Mouse (Mus musculus) lung, embryonic 15.5 days (tissue): ENCODE results near the gene Mcpt1. TPM values are rescaled to one million over a fixed set of nuclear protein-coding genes. Genes with fewer than 3 reads are reported as not detected.
"Not testable (repeated sequence)": the region's sequence is repeated elsewhere in the genome, so short reads cannot be mapped to it uniquely, and the experiment has no call there.

Source experiments
- ATAC-seq: fragments of 200-750 bp; cut with Nextera tagmentation; 2 replicates; pipeline ENCODE4 v1.8.0; 2017; ENCODE audit warnings: moderate number of reproducible peaks, borderline replicate concordance; ENCODE audit not compliant: low FRiP score, low TSS enrichment; ENCODE audit errors: extremely low read depth
- H3K27ac ChIP-seq: fragments of 300-500 bp; sonication (generic); 2 replicates; pipeline ENCODE4 v1.5.1; 2015; ENCODE audit warnings: moderate library complexity, mild to moderate bottlenecking, inconsistent platforms
- H3K27me3 ChIP-seq: fragments of 300-500 bp; sonication (generic); 2 replicates; pipeline ENCODE4 v1.6.1; 2015; ENCODE audit warnings: inconsistent platforms
- H3K36me3 ChIP-seq: fragments of 300-500 bp; sonication (generic); 2 replicates; pipeline ENCODE4 v1.6.1; 2015; ENCODE audit warnings: inconsistent platforms
- H3K4me1 ChIP-seq: fragments of 300-500 bp; sonication (generic); 2 replicates; pipeline ENCODE4 v1.6.1; 2015; ENCODE audit warnings: inconsistent platforms
- H3K4me2 ChIP-seq: fragments of 300-500 bp; sonication (generic); 2 replicates; pipeline ENCODE4 v1.6.1; 2015; ENCODE audit warnings: inconsistent platforms, mild to moderate bottlenecking, moderate library complexity
- H3K4me3 ChIP-seq: fragments of 300-500 bp; sonication (generic); 2 replicates; pipeline ENCODE4 v1.5.1; 2015; ENCODE audit warnings: mild to moderate bottlenecking, inconsistent platforms
- H3K9ac ChIP-seq: fragments of 300-500 bp; sonication (generic); 2 replicates; pipeline ENCODE4 v1.6.1; 2015; ENCODE audit warnings: inconsistent platforms
- H3K9me3 ChIP-seq: fragments of 300-500 bp; sonication (generic); 2 replicates; pipeline ENCODE4 v1.6.1; 2016; ENCODE audit warnings: inconsistent platforms
- WGBS: fragments of 180-500 bp; shearing (Covaris S2); methylation state at CpG from one replicate; pipeline ENCODE4 v1.1.7; 2015; 5-methylcytosine and 5-hydroxymethylcytosine counted together
- polyA plus RNA-seq: library from polyadenylated mRNA; unstranded; fragments of >200 nt; fragmentation: Nextera tagmentation; extraction: Ambion mirVana; gene quantifications from 2 replicates; pipeline ENCODE4 v1.2.1, GENCODE M21; 2015

The Mcpt1 gene
- polyA plus RNA-seq: not detected in 2 replicates

GRCm38 (mm10) chr14:56017671-56018070 is at the start of gene Mcpt1:
TSS of gene Mcpt1 (plus strand) at chr14:56017971.
- not testable (repeated sequence) for ATAC-seq, H3K4me1 ChIP-seq, H3K36me3 ChIP-seq, H3K4me3 ChIP-seq, H3K9ac ChIP-seq, H3K27ac ChIP-seq, H3K4me2 ChIP-seq, H3K27me3 ChIP-seq, H3K9me3 ChIP-seq
- 68% methylated on average over 3 of the region's 3 CpGs for WGBS

- H3K4me2 ChIP-seq, H3K27ac ChIP-seq, H3K4me1 ChIP-seq, H3K9ac ChIP-seq, ATAC-seq, H3K9me3 ChIP-seq, H3K4me3 ChIP-seq, H3K27me3 ChIP-seq, H3K36me3 ChIP-seq: not testable (repeated sequence)
- 39% methylated on average over 1 of the region's 3 CpGs for WGBS
Observed at GRCm38 (mm10) chr14:55987464-55987863, 30.3 kb upstream of the Mcpt1 start.

- H3K36me3 ChIP-seq: no peaks in the 10 kb centered on the region
- H3K9ac ChIP-seq: no peak overlapping the region
- no peak for ATAC-seq
- H3K4me2 ChIP-seq: no peak overlapping the region
- H3K9me3 ChIP-seq: no peaks in the 10 kb centered on the region
- 55% methylated on average over 3 of the region's 3 CpGs for WGBS
- H3K4me1 ChIP-seq: no peaks in the 10 kb centered on the region
- no peak overlapping the region for H3K27ac ChIP-seq
- H3K27me3 ChIP-seq: no peaks in the 10 kb centered on the region
- H3K4me3 ChIP-seq: no peak overlapping the region
Observed at GRCm38 (mm10) chr14:56013147-56013546, 4.6 kb upstream of the Mcpt1 start.

- no peak overlapping the region for H3K27ac ChIP-seq
- H3K4me2 ChIP-seq: no peak overlapping the region
- no peak for ATAC-seq
- no peak overlapping the region for H3K9ac ChIP-seq
- H3K4me1 ChIP-seq: no peaks in the 10 kb centered on the region
- no peaks in the 10 kb centered on the region for H3K36me3 ChIP-seq
- no peaks in the 10 kb centered on the region for H3K27me3 ChIP-seq
- H3K4me3 ChIP-seq: no peak overlapping the region
- H3K9me3 ChIP-seq: no peaks in the 10 kb centered on the region
- 91% methylated on average over 2 of the region's 2 CpGs for WGBS
Observed at GRCm38 (mm10) chr14:56013924-56014323, 3.8 kb upstream of the Mcpt1 start.

GRCm38 (mm10) chr14:56019446-56019845 is 1.7 kb downstream of the Mcpt1 start:
- Histone ChIP-seq H3K36me3 (no peaks in the 10 kb centered on the region), H3K4me2 (no peak overlapping the region), H3K9me3 (no peaks in the 10 kb centered on the region), H3K27ac (no peak overlapping the region), H3K27me3 (no peaks in the 10 kb centered on the region), H3K4me3 (no peak overlapping the region), H3K9ac (no peak overlapping the region), H3K4me1 (no peaks in the 10 kb centered on the region)
- 41% methylated on average over 1 of the region's 1 CpGs for WGBS
- no peak for ATAC-seq

GRCm38 (mm10) chr14:56021305-56021704 is 3.5 kb downstream of the Mcpt1 start:
- H3K36me3 ChIP-seq, ATAC-seq, H3K4me1 ChIP-seq, H3K4me3 ChIP-seq, H3K4me2 ChIP-seq, H3K9me3 ChIP-seq, H3K27ac ChIP-seq, H3K27me3 ChIP-seq, H3K9ac ChIP-seq: not testable (repeated sequence)
- WGBS: 60% methylated on average over 4 of the region's 4 CpGs

- H3K4me1 ChIP-seq, H3K4me2 ChIP-seq, H3K9me3 ChIP-seq, H3K4me3 ChIP-seq, H3K9ac ChIP-seq, ATAC-seq, H3K36me3 ChIP-seq, H3K27ac ChIP-seq, H3K27me3 ChIP-seq: not testable (repeated sequence)
- WGBS: 71% methylated on average over 3 of the region's 3 CpGs
Observed at GRCm38 (mm10) chr14:56030395-56030794, 12.6 kb downstream of the Mcpt1 start, which contains the start of gene Mcpt9. TSS of gene Mcpt9 (minus strand) at chr14:56030495.

- Histone ChIP-seq H3K27me3 (no peaks in the 10 kb centered on the region), H3K9me3 (no peaks in the 10 kb centered on the region), H3K4me2 (no peak overlapping the region), H3K4me1 (no peaks in the 10 kb centered on the region), H3K27ac (no peak overlapping the region), H3K9ac (no peak overlapping the region), H3K36me3 (no peaks in the 10 kb centered on the region), H3K4me3 (no peak overlapping the region)
- WGBS: 41% methylated on average over 2 of the region's 2 CpGs
- no peak for ATAC-seq
Observed at GRCm38 (mm10) chr14:56034433-56034832, 16.7 kb downstream of the Mcpt1 start.

GRCm38 (mm10) chr14:56041792-56042191 is 24.0 kb downstream of the Mcpt1 start, which contains the start of gene Mcpt2:
TSS of gene Mcpt2 (plus strand) at chr14:56042041.
- H3K9ac ChIP-seq, H3K27ac ChIP-seq, H3K27me3 ChIP-seq, H3K4me1 ChIP-seq, ATAC-seq, H3K4me2 ChIP-seq, H3K9me3 ChIP-seq, H3K36me3 ChIP-seq, H3K4me3 ChIP-seq: not testable (repeated sequence)
- 73% methylated on average over 1 of the region's 1 CpGs for WGBS

GRCm38 (mm10) chr14:56055408-56055807 is 37.6 kb downstream of the Mcpt1 start:
- no peaks in the 10 kb centered on the region for H3K36me3 ChIP-seq
- no peak overlapping the region for H3K4me2 ChIP-seq
- H3K27ac ChIP-seq: no peak overlapping the region
- no peak overlapping the region for H3K4me3 ChIP-seq
- no peaks in the 10 kb centered on the region for H3K9me3 ChIP-seq
- WGBS: 57% methylated on average over 3 of the region's 3 CpGs
- H3K9ac ChIP-seq: no peak overlapping the region
- no peaks in the 10 kb centered on the region for H3K4me1 ChIP-seq
- ATAC-seq: no peak
- H3K27me3 ChIP-seq: no peaks in the 10 kb centered on the region

- Histone ChIP-seq H3K4me2 (no peak overlapping the region), H3K27ac (no peak overlapping the region), H3K36me3 (no peaks in the 10 kb centered on the region), H3K9ac (no peak overlapping the region), H3K27me3 (no peaks in the 10 kb centered on the region), H3K4me1 (no peaks in the 10 kb centered on the region), H3K9me3 (no peaks in the 10 kb centered on the region), H3K4me3 (no peak overlapping the region)
- no peak for ATAC-seq
- 73% methylated on average over 4 of the region's 4 CpGs for WGBS
Observed at GRCm38 (mm10) chr14:56057722-56058121, 40.0 kb downstream of the Mcpt1 start.

- 71% methylated on average over 3 of the region's 3 CpGs for WGBS
- not testable (repeated sequence) for H3K27me3 ChIP-seq, ATAC-seq, H3K36me3 ChIP-seq, H3K9me3 ChIP-seq, H3K4me2 ChIP-seq, H3K27ac ChIP-seq, H3K4me1 ChIP-seq, H3K9ac ChIP-seq, H3K4me3 ChIP-seq
Observed at GRCm38 (mm10) chr14:56062213-56062612, 44.4 kb downstream of the Mcpt1 start, which contains the start of gene Mcpt4. TSS of gene Mcpt4 (minus strand) at chr14:56062313.
